Mouse (Mus musculus) midbrain, embryonic 10.5 days (tissue): ENCODE results near the gene Sardh. TPM values are rescaled to one million over a fixed set of nuclear protein-coding genes. Genes with fewer than 3 reads are reported as not detected.

Experiments
- DNase-seq: peaks from one replicate; pipeline ENCODE4 v3.0.0-alpha.2; 2017; ENCODE audit warnings: low spot score
- H3K27ac ChIP-seq: fragments of 300-500 bp; sonication (generic); replicated peaks from 2 replicates; pipeline ENCODE4 v1.5.1; 2016; ENCODE audit warnings: mild to moderate bottlenecking
- H3K27me3 ChIP-seq: fragments of 300-500 bp; sonication (generic); 2 replicates; pipeline ENCODE4 v1.6.1; 2016; ENCODE audit warnings: low read depth, mild to moderate bottlenecking; ENCODE audit not compliant: poor library complexity, severe bottlenecking
- H3K36me3 ChIP-seq: fragments of 300-500 bp; sonication (generic); 2 replicates; pipeline ENCODE4 v1.6.1; 2016; ENCODE audit warnings: mild to moderate bottlenecking, moderate library complexity
- H3K4me1 ChIP-seq: fragments of 300-500 bp; sonication (generic); 2 replicates; pipeline ENCODE4 v1.6.1; 2016
- H3K4me3 ChIP-seq: fragments of 300-500 bp; sonication (generic); 2 replicates; pipeline ENCODE4 v1.5.1; 2016; ENCODE audit warnings: mild to moderate bottlenecking, moderate library complexity
- H3K9me3 ChIP-seq: fragments of 300-500 bp; sonication (generic); replicated peaks from 2 replicates; pipeline ENCODE4 v1.6.1; 2016; ENCODE audit warnings: mild to moderate bottlenecking
- WGBS: fragments of 180-500 bp; shearing (Covaris S2); methylation state at CpG from one replicate; pipeline ENCODE4 v1.1.7; 2016; 5-methylcytosine and 5-hydroxymethylcytosine counted together
- polyA plus RNA-seq: library from polyadenylated mRNA; unstranded; fragments of >200 nt; fragmentation: Nextera tagmentation; extraction: Ambion mirVana; gene quantifications from 2 replicates; pipeline ENCODE4 v1.2.1, GENCODE M21; 2016

The Sardh gene
- polyA plus RNA-seq, 1 experiment from 2014 or later, result 1.0 TPM

GRCm38 (mm10) chr2:27154466-27155185 lies 93.5 kb downstream of the Sardh start:
- Histone ChIP-seq H3K4me3 (no peak overlapping the region), H3K4me1 (peaks cover 33% of the 10 kb centered on the region), H3K9me3 (no peaks in the 10 kb centered on the region), H3K36me3 (no peaks in the 10 kb centered on the region), H3K27me3 (no peaks in the 10 kb centered on the region; the same call in 1 of the 2 replicates), H3K27ac (no peak overlapping the region)
- WGBS, result 84% methylated on average over 10 of the region's 10 CpGs
- DNase-seq, result no peak

GRCm38 (mm10) chr2:27149457-27149856 lies 98.7 kb downstream of the Sardh start:
- 8% methylated on average over 2 of the region's 2 CpGs for WGBS
- peaks cover 52% of the 10 kb centered on the region for H3K4me1 ChIP-seq
- no peaks in the 10 kb centered on the region for H3K36me3 ChIP-seq
- H3K9me3 ChIP-seq, result no peaks in the 10 kb centered on the region
- no peak overlapping the region for H3K4me3 ChIP-seq
- H3K27me3 ChIP-seq, result no peaks in the 10 kb centered on the region; the same call in 1 of the 2 replicates
- H3K27ac ChIP-seq, result peak overlapping the region; percentile 78
- peak; percentile 37 for DNase-seq

DNA sequence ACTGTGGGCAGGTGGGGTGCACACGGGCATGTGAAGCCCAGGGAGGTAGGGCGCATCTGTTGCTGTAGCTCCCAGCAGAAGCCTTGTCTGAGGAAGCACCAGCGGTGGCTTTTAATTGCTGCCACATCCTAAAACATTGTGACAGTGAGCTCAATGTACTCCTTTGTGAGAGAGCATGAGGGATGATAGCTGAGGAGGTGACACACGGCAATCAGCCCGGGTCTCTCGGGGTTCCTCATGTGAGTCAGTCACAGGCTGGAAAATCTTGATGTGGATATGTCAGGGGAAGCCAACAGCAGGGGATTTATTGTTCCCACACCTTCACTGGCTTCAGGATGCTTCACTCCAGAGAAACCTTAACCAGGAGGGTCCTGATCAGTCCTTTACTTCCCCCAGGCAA lies 101.3 kb downstream of the Sardh start:
- Histone ChIP-seq H3K27me3 (peaks cover 21% of the 10 kb centered on the region), H3K27ac (no peak overlapping the region), H3K4me1 (peaks cover 40% of the 10 kb centered on the region), H3K4me3 (no peak overlapping the region), H3K9me3 (no peaks in the 10 kb centered on the region), H3K36me3 (no peaks in the 10 kb centered on the region)
- DNase-seq, result no peak
- WGBS, result 89% methylated on average over 6 of the region's 6 CpGs

DNA sequence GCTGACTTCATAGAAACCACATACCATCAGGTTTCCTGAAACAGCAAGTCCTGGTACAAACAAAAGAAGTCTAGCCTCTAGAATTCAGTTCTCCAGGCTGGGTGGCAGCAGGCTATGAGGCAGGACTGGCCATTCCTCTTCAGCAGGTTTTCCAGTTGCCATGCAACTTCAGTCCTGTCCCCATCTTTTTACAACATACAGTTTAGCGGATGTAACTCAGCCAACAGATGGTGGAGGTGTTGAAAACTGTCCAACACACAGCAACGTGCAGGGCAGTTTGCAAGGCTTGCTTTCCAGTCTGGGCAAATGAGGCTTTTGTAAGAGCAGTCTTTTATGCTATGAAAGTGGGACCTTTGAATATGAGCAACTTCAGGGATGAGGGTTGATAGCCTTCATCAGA lies 103.2 kb downstream of the Sardh start:
- Histone ChIP-seq H3K27ac (no peak overlapping the region), H3K27me3 (peaks cover 40% of the 10 kb centered on the region), H3K4me3 (no peak overlapping the region), H3K4me1 (peaks cover 42% of the 10 kb centered on the region), H3K36me3 (no peaks in the 10 kb centered on the region), H3K9me3 (no peaks in the 10 kb centered on the region)
- WGBS, result 85% methylated on average over 2 of the region's 2 CpGs
- DNase-seq, result no peak

GRCm38 (mm10) chr2:27141950-27142693 lies 106.0 kb downstream of the Sardh start, which contains the start of gene Fam163b:
TSS of gene Fam163b (minus strand) at chr2:27142491.
- peak within 1 kb of the TSS; percentile 18; the same call in 1 of the 2 replicates for H3K27ac ChIP-seq
- H3K27me3 ChIP-seq, result peaks cover 53% of the 10 kb centered on the region
- no peaks in the 10 kb centered on the region for H3K9me3 ChIP-seq
- 1% methylated on average over 52 of the region's 62 CpGs for WGBS
- peak within 1 kb of the TSS; percentile 54 for H3K4me3 ChIP-seq
- peak; percentile 47 for DNase-seq
- H3K36me3 ChIP-seq, result no peaks in the 10 kb centered on the region
- H3K4me1 ChIP-seq, result peaks cover 13% of the 10 kb centered on the region

Other genes with a start within 250 kb of the Sardh start
- 90.7 and 117 TPM in 2 replicates for gene Cacfd1, start 238.4 kb downstream of the Sardh start, polyA plus RNA-seq
- gene Slc2a6, start 220.3 kb downstream of the Sardh start, polyA plus RNA-seq, result 3.1 and 4.4 TPM in 2 replicates
- gene Mymk, start 176.2 kb downstream of the Sardh start, polyA plus RNA-seq, result not detected in 2 replicates
- gene Adamtsl2, start 169.0 kb downstream of the Sardh start, polyA plus RNA-seq, result 4.8 and 6.3 TPM in 2 replicates
- 0.06 and 0.22 TPM in 2 replicates for gene Fam163b, start 105.8 kb downstream of the Sardh start, polyA plus RNA-seq
- 1.1 TPM in 2 replicates for gene Dbh, start 83.1 kb downstream of the Sardh start, polyA plus RNA-seq
- gene Vav2, start 178.7 kb upstream of the Sardh start, polyA plus RNA-seq, result 11.4 and 13.3 TPM in 2 replicates
- 9.2 and 11.9 TPM in 2 replicates for gene Brd3os, start 194.0 kb upstream of the Sardh start, polyA plus RNA-seq